Mouse (Mus musculus) gonadal fat pad, adult 2 months (tissue): ENCODE data around the gene Hjurp. TPM values are rescaled to one million over a fixed set of nuclear protein-coding genes. Genes with fewer than 3 reads are reported as not detected.

Source experiments
- DNase-seq: peaks from one replicate; pipeline ENCODE4 v3.0.0-alpha.2; 2012; ENCODE audit warnings: low read depth
- polyA plus RNA-seq: library from polyadenylated mRNA; depleted of rRNA; stranded (reverse); fragments of >200 nt; gene quantifications from 2 replicates; pipeline ENCODE4 v1.2.3, GENCODE M21; 2012

Gene Hjurp
- polyA plus RNA-seq, 1 experiment = 67.1 TPM

GRCm38 (mm10) chr1:88297480-88298258, 20.2 kb upstream of the Hjurp start:
- no peak for DNase-seq

GRCm38 (mm10) chr1:88296171-88296920, 18.9 kb upstream of the Hjurp start:
- DNase-seq = no peak

GRCm38 (mm10) chr1:88294650-88295049, 17.2 kb upstream of the Hjurp start:
- DNase-seq = no peak

GRCm38 (mm10) chr1:88292057-88292456, 14.6 kb upstream of the Hjurp start:
- DNase-seq = no peak

GRCm38 (mm10) chr1:88291409-88292005, 14.1 kb upstream of the Hjurp start:
- DNase-seq = no peak

- no peak for DNase-seq
These were observed 13.1 kb upstream of the Hjurp start for GRCm38 (mm10) chr1:88290511-88290910.

- DNase-seq = no peak
These were observed 12.5 kb upstream of the Hjurp start for GRCm38 (mm10) chr1:88289917-88290316.

GRCm38 (mm10) chr1:88289152-88289551, 11.7 kb upstream of the Hjurp start:
- DNase-seq = no peak

- no peak for DNase-seq
These were observed 11.3 kb upstream of the Hjurp start for GRCm38 (mm10) chr1:88288789-88289127.

GRCm38 (mm10) chr1:88288056-88288788, 10.8 kb upstream of the Hjurp start:
- DNase-seq = no peak

- DNase-seq = no peak
These were observed 10.2 kb upstream of the Hjurp start for GRCm38 (mm10) chr1:88287697-88287980.

GRCm38 (mm10) chr1:88286887-88287696, 9.7 kb upstream of the Hjurp start:
- DNase-seq = no peak

GRCm38 (mm10) chr1:88286136-88286845, 8.9 kb upstream of the Hjurp start:
- no peak for DNase-seq

- no peak for DNase-seq
These were observed 8.2 kb upstream of the Hjurp start for GRCm38 (mm10) chr1:88285652-88286051.

- no peak for DNase-seq
These were observed 7.5 kb upstream of the Hjurp start for GRCm38 (mm10) chr1:88284946-88285320.

- no peak for DNase-seq
These were observed 7.0 kb upstream of the Hjurp start for GRCm38 (mm10) chr1:88284228-88284945.

GRCm38 (mm10) chr1:88283376-88284227, 6.2 kb upstream of the Hjurp start:
- no peak for DNase-seq

- DNase-seq = no peak
These were observed 4.9 kb upstream of the Hjurp start for GRCm38 (mm10) chr1:88282301-88282700.

GRCm38 (mm10) chr1:88280006-88280690, 2.7 kb upstream of the Hjurp start:
- DNase-seq = no peak
